Mouse (Mus musculus) 3134 (cell line): ENCODE measurements around the gene Slc9a8.

Experiments
- DNase-seq: peaks from one replicate; pipeline ENCODE4 v3.0.0-alpha.2; 2011; ENCODE audit warnings: low spot score; ENCODE audit not compliant: insufficient read length; ENCODE audit errors: extremely low read depth

Slc9a8 gene

GRCm38 (mm10) chr2:167407296-167407929, 14.1 kb upstream of the Slc9a8 start:
- DNase-seq = peak; percentile 84

- no peak for DNase-seq
Observed at GRCm38 (mm10) chr2:167414461-167414860, 7.1 kb upstream of the Slc9a8 start.

- peak; percentile 25 for DNase-seq
Observed at GRCm38 (mm10) chr2:167415970-167416563, 5.4 kb upstream of the Slc9a8 start.

- DNase-seq = no peak
Observed at GRCm38 (mm10) chr2:167417048-167417447, 4.5 kb upstream of the Slc9a8 start.

- DNase-seq = peak; percentile 38
Observed at GRCm38 (mm10) chr2:167417694-167418093, 3.8 kb upstream of the Slc9a8 start.

DNA sequence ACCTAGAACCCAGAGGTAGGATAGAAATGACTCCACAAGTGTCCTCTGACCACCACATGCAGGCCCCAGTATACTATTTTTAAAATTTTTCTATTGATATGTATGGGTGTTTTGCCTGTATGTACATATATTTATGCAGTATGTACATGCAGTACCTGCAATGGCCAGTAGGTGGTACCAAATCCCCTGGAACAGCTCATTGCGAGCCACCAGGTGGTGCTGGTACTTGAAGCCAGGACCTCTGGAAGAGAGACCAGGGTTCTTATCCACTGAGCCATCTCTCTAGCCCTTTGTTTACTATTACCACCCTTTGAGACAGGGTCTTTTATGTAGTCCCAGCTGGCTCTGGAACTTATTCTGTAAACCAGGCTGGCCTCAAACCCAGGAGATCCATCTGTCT, 2.3 kb upstream of the Slc9a8 start:
- peak; percentile 51 for DNase-seq

GRCm38 (mm10) chr2:167420811-167421241, 686 bp upstream of the Slc9a8 start:
- no peak for DNase-seq

DNA sequence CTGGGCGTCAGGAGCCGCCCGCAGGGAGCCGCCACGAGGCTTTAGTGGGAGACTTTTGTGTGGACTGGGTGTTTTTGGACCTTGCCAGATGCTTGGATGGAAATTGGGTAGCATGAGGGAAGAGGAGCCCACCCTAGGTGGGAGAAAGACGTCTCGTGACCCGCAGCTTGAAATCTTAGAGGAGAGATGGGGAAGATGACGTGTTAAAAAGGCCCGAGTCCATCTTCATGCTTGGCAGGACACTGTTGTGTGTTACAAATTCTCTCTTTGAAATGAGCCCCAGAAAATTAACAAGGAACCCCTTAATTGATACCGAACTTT, 598 bp downstream of the Slc9a8 start:
- DNase-seq = no peak

DNA sequence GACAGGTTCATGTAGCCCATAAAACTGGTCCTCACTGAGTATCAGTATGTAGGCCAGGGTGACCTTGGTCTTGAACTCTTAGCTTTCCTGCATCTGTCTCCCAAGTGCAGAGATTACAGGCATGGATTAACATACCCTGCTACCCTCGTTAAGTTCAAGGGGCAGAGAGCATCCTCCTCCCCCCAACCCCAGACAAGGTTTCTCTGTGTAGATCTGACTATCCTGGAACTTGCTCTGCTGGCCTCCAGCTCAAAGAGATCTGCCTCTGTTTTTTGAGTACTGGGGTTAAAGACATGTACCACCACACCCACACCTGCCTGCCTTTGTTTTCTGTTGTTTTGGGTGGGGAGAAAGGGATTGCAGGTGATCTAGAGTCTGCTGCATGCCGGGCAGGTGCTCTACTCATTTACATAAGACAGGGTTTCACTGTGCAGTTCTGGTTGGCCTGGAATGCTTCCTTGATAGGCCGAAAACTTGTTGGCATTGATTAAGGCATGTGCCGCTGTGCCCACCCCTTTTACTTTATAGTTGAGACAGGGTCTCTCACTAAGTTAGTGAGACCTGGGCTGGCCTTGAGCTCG, 1.6 kb downstream of the Slc9a8 start:
- DNase-seq = no peak

DNA sequence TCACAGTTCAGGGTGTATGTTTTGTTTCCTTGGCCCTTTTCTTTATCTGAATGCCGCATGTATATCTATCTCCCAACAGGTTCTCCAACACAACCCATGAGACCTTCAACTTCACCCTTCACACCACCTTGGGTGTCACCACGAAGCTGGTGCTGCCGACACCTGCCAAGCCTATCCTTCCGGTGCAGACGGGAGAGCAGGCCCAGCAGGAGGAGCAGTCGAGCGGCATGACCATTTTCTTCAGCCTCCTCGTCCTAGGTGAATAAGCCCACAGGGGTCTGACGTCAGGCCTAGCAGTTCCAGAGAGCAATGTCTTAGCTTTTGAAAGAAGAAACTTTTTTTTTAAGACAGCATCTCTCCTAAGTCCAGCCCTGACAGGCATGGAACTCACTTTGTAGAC, 2.5 kb downstream of the Slc9a8 start:
- DNase-seq = no peak

GRCm38 (mm10) chr2:167424516-167424915, 3.0 kb downstream of the Slc9a8 start:
- no peak for DNase-seq

GRCm38 (mm10) chr2:167425407-167425806, 3.9 kb downstream of the Slc9a8 start:
- DNase-seq = no peak

GRCm38 (mm10) chr2:167429596-167429995, 8.1 kb downstream of the Slc9a8 start:
- no peak for DNase-seq

DNA sequence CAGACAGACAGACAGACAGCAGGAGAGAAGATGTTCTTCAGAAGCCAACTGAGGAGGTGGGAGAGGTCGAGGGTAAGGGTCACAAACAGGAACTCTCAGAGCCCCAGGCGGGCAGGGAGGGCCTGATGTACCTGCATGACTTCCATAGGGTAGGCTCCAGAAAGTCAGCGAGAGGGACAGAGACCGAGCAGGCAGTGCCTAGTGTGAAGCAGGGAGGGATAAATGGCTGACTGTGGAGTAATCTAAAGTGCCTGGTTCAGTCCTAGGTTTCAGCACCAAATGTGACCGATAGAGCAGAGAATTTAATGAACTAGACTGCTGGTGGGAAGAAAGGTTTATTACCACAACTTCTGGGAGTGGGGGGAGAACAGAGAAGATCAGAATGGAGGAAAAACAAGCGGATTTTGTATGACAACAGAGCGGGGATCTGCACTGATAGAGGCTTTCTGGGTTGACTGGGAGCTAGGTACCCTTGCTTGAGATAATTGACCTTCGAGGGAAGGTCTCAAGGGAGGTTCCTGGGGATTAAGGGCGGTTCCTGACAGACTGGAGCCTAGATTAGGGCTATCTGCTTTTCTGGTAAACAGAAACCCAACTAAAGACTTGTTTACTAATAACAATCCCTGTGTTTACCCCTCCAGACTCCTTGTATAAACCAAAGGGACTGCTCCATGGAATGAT, 9.4 kb downstream of the Slc9a8 start:
- DNase-seq = no peak

- no peak for DNase-seq
Observed at GRCm38 (mm10) chr2:167431418-167431776, 9.9 kb downstream of the Slc9a8 start.

DNA sequence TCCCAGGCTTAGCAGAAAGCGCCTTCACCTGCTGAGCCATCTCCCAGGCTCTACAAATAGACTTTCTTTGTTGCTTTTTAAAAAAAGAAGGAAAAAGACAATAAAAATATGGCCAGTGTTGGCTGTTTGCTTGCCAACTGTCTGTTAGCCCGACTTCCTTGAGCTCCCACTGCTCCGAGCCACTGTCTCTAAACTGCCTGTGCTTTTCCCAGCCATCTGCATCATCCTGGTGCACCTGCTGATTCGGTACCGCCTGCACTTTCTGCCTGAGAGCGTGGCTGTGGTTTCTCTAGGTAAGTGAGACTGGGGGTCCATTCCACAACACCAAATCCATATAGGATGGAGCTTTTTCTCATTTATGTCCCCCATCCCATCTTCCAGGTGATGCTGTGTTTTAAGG, 13.1 kb downstream of the Slc9a8 start:
- DNase-seq = no peak

DNA sequence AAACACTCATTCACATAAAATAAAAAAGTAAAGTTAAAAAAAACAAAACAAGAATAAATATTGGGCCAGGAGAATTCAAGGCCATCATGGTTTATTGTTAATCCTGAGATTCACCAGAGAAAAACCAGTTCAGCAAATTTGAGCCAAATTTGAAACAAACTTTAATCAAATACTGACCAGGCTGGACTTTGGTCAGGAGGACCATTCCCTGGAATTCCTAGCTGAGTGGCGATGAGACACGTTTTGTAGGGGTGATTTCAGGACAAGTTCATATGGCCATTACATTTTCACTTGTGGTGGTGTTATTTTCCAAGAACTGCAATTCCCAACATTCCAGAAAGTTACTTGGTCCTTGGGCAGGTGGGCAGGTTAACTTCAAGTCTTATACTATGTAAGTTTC, 14.1 kb downstream of the Slc9a8 start:
- no peak for DNase-seq

DNA sequence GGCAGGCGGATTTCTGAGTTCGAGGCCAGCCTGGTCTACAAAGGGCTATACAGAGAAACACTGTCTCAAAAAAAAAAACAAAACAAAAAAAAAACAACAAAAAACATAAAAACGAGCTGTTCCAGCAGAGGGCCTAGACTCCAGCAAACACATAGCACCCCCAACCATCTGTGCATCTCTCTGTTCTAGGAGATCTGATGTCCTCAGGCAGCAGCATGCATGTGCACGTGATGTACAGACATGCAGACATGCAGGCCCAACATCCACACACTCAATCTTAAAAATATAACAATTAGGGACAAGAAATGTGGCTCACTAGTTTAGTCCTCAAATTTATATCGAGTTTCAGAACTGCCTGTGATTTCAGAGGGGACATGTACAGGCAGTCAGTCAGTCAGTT, 14.9 kb downstream of the Slc9a8 start:
- DNase-seq = no peak

- DNase-seq = no peak
Observed at GRCm38 (mm10) chr2:167439422-167439821, 17.9 kb downstream of the Slc9a8 start.

DNA sequence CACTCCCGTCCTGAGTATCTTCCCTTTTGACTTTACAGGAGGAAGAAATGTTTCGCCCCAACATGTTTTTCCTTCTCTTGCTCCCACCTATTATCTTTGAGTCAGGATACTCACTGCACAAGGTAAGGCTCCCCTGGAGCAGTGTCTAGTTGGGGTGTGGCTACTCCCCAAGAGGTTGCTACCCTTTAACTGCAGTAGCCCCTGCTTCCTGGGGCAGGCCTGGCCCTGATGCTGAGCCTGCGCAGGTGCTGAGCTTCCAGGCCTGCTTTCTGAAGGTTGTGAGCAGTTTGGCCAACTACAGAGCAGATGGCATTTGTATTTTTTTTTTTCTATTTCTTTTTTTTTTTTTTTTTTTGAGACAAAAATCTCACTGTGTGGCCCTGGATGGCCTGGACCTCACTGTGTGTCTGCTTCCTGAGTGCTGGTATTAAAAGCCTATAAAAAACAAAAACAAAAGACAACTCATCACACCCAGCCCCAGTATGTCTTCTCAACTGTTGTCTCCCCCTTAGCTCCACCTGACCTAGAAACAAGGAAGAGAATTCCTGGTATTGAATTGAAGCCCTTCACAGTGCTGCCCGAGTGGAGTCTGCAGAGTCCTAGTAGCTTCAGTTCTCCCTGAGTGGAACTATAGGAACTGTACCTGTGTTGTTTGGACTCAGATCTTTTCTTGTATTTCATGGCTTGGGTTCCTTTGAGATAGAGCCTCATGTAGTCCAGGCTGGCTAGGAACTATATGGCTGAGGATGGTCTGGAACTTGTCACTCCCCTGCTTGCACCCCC, 22.1 kb downstream of the Slc9a8 start:
- no peak for DNase-seq
